Mouse (Mus musculus): ENCODE measurements around the gene Irgm1. TPM values are rescaled to one million over a fixed set of nuclear protein-coding genes. Genes with fewer than 3 reads are reported as not detected.
"Not testable (repeated sequence)": the region's sequence is repeated elsewhere in the genome, so short reads cannot be mapped to it uniquely, and the experiment has no call there.

The Irgm1 gene
- total RNA-seq, 2 experiments from 2014 or later = 17.3 to 20.1 TPM

DNA sequence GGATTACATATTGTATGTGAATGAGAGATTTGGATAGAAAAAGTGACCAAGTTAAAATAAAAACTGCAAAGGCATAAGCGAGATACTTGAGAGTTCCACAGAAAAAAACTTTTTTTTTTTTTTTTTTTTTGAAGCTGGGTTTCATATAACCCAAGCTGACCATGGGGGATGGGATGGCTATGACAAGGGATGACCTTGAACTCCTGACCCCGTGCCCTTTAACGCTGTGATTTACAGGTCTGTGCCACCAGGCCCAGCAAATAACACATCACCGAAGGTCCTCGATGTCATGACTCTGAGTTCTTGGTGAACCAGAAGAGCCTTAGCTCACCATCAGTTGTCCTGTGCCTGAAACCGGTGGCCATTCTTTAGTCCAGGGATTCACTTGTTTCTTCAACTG lies 35.6 kb downstream of the Irgm1 start:
- DNase-seq (ENCODE audit: low spot score in 2 of 2) = no peak

DNA sequence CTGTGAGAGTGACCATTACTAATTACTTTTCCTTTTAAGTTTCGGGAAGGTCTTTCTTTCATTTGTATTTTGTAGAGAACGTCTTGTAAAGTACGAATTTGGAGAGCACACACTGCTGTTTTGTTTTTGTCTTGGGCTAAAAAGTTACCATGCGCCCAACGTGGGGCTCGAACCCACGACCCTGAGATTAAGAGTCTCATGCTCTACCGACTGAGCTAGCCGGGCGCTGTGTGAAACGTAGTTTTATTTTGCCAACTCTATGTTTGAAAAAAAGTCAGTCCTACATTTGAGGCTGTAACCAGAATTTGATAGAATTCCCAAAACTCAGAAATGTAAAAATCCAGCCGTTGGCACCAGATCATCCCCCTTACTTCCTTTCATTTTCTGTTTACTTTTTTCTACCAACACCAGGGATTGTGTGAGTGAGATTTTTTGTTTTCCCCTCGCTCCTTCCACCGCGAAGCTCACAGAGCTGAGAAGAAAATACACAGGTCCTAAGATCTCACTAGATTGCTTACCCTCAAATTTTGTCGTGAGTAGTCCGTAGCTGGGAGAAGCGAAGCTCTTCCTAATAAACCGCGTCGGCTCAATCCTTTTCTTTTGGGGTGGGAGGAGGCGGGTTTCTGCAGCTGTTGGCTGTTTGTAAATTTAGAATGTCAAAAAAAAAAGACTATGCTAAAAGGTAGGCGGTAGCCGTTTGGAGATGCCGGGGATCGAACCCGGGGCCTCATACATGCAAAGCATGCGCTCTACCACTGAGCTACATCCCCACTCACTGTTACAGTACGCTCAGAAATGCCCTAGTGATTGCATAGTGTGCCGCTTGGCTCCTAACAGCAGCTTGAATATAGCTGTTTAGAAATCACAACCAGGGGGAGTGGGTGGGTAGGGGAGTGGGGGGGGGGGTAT lies 37.5 kb downstream of the Irgm1 start:
- DNase-seq (ENCODE audit: low spot score in 2 of 2) = peak; percentile 76 to 77

DNA sequence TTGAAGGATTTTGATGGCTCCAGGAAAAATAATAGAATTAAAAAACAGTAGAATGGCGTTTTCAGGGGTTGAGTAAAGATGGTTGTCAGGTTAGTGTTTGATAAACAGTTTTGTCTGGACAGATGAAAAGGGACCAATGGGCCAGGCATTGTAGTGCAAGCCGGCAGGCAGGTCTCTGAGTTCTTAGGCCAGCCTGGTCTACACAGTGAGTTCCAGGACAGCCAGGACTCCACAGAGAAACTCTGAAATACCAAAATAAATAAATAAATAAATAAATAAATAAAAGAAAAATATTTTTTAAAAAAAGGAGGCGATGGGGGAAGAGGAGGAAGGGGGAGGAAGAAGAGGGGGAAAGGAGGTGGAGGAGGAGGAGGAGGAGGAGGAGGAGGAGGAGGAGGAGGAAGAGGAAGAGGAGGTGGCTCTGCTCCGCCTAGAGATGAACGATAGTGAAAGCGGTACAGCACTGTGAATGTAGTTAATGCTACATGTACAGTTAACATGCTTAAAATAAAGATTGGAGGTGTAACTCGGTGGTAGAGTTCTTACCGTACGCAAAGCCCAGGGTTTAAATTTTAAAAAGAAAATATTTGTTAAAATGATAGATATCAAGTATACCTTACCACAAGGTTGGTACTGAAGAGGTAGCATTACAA lies 38.3 kb downstream of the Irgm1 start:
- DNase-seq (ENCODE audit: low spot score in 2 of 2) = no peak

DNA sequence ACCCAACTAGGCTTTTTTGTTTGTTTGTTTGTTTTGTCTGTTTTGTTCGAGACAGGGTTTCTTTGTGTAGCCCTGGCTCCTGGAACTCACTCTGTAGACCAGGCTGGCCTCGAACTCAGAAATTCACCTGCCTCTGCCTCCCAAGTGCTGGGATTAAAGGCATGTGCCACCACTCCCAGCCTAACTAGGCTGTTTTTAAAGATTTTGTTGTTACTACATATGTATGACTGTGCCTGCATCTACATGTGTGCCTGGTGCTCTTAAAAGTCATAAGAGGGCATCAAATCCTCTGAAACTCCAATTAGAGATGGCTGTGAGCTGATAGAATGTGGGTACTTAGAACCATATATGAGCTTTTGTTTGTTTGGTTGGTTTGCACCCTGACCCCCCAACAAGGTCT lies 40.2 kb downstream of the Irgm1 start:
- no peak for DNase-seq (ENCODE audit: low spot score in 2 of 2)

DNA sequence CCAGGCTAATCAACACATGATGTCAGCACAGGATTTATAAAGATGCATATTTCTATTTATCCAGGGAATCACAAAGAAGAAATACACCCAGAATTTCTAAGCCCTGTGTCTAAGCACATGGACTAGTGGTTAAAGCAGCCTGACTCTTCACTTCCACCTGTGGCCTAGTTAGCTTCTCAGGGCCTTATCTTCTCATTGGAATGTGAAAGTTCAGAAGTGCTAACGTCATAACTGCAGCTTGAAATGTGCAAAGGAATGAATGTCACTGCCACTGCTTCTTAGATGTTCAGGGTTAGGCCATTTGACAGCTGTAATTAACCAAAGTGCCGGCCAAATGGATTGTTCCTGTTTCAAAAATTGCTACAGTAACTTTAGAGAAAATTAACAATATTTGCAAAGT lies 41.2 kb downstream of the Irgm1 start:
- DNase-seq (ENCODE audit: low spot score in 2 of 2) = no peak

DNA sequence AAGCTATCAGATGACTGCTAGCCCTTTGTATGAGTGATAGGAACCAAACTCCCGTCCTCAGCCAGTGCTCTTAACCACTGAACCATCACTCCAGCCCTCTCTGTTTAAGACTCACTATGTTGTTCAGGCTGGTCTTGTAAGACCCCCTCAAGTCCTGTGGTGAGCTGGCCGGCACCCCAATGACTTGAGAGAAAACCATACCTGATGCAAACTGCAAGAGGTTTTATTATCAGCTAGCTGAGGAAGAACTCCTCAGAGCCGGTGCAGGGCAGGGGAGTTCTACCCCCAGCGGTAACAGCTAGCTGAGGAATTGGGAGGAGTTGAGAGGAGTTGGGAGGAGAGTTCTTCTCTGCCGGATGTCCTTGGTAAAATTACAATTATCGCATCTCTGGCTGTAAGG lies 43.6 kb downstream of the Irgm1 start:
- DNase-seq (ENCODE audit: low spot score in 2 of 2) = no peak

- no peak for DNase-seq (ENCODE audit: low spot score in 2 of 2)
These were observed 44.8 kb downstream of the Irgm1 start for GRCm38 (mm10) chr11:48826752-48827096.

DNA sequence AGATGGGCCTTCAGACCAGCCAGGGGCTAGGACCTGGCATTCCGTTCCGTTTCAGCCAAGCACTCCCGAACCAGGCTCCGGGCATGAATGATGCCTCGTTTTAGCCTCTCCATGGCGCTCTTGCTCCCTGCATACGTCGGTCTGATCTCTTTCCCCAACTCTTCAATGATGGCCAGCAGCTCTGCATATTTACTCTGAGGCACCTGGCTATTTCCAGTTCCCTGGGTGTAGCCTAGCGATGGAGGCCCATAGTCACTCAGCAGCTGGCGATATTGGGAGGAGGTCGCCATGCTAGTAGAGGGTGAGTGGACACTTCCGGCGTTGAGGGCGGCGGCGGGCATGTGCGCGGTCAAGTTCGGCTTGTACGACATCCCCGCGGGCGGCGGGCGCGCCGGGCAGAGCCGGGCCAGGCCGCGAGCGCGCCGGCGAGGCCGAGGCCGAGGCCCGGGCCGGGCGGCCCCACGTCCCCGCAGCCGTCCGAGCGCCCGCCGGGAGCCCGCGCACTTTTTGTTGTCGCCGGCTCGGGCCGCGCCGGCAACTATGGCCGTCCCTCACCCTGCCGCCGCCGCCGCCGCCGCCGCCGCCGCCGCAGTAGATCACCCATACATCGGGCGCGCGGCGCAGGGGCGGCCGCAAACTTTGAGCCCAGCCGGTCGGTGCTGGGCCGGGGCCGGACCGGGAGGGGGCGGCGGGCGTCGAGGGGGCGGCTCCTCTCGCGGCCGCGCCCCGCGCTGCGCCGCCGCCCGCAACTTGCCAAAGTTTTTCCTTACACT lies 45.3 kb downstream of the Irgm1 start, which contains the start of the genes Trim7 and Gm12184:
TSS of gene Trim7 (plus strand) at position 162 of the 773 bp plus-strand sequence.
TSS of gene Gm12184 (minus strand) at position 677 of the 773 bp plus-strand sequence.
- not testable (repeated sequence) for DNase-seq (ENCODE audit: low spot score in 2 of 2)

- no peak for DNase-seq (ENCODE audit: low spot score in 2 of 2)
These were observed 47.1 kb downstream of the Irgm1 start for GRCm38 (mm10) chr11:48824311-48824830.

DNA sequence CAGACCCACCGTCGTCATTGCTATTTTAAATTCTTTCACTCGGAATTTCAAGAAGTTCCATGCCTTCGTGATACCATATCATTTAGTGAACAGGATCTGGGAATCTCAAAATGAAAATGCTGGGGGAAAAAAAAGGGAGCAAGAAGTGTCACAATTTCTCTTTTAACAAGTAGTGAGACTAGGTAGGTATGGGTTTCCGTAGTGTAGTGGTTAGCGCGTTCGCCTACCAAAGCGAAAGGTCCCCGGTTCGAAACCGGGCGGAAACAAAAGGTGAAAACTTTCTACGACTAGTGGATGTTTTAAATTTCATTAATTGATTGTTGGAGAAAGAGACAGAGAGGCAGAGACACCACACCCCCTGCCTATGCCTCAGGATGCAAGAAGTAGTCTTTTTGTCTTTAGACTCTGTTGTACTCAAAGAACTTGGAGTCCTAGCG lies 47.9 kb downstream of the Irgm1 start:
- DNase-seq (ENCODE audit: low spot score in 2 of 2) = no peak

- no peak for DNase-seq (ENCODE audit: low spot score in 2 of 2)
These were observed 48.5 kb downstream of the Irgm1 start for GRCm38 (mm10) chr11:48822768-48823512.

DNA sequence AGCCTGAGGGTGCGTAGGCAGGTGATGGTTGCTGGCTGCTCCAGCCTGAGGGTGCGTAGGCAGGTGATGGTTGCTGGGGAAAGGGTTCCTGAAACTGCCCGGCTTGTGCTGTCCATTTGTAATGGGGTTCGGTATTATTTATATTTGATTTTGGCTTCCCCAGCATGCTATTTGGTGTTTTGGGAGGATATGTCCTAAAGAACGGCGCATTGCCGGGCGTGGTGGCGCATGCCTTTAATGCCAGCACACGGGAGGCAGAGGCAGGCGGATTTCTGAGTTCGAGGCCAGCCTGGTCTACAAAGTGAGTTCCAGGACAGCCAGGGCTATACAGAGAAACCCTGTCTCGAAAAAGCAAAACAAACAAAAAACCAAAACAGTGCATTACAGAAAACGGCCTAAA lies 50.2 kb downstream of the Irgm1 start:
- not testable (repeated sequence) for DNase-seq (ENCODE audit: low spot score in 2 of 2)

GRCm38 (mm10) chr11:48820308-48820674 lies 51.2 kb downstream of the Irgm1 start:
- no peak for DNase-seq (ENCODE audit: low spot score in 2 of 2)

DNA sequence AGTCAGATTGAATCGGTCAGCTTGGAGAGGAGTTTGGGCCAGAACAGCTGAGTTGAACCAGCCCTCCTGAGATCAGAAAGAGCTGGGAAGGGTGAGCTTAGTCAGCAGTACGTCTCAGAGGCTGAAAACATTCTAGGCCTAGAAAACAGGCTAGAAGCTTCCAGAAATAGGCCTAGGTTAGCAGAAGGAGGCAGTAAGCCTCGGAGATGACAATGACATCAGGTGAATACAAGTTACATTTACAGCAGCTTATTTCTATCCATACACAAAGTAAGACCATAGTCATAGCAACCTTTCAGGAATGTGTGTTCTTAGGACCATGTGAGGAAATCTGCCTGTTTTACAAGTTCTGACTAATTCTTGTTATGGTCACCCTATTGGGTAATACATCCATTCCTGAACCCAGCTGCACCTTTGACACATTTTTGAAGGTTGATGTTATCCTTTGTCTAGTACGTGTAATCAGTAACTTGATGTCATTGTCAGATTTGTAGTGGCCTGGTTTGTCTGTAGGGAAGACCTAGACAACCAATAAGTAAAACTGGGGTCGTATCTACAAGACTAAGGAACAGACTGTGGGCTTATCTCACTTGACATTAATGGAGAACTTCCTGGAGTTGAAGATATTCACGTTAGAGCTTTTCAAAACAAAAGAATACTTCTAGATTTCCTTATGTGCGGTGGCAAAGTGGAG lies 51.7 kb downstream of the Irgm1 start:
- DNase-seq (ENCODE audit: low spot score in 2 of 2) = no peak

DNA sequence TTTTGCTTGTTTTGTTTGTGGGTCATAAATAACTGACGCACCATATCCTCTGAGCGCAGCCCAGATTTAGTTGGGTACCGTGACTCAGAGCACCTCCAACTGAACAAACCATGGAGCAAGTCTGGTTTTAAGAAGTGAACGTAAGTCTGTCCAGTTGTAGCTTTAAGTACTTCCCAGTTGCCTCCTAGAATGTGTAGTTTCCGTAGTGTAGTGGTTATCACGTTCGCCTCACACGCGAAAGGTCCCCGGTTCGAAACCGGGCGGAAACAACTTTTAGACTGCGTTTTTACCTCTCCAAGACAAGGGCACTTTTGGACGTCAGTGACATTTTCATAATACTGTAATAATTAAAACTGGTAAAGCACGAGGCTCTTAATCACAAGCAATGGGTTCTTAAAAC lies 53.1 kb downstream of the Irgm1 start:
- DNase-seq (ENCODE audit: low spot score in 2 of 2) = peak in 1 of 2 experiments; percentile 38

GRCm38 (mm10) chr11:48817794-48818193 lies 53.7 kb downstream of the Irgm1 start:
- DNase-seq (ENCODE audit: low spot score in 2 of 2) = no peak

DNA sequence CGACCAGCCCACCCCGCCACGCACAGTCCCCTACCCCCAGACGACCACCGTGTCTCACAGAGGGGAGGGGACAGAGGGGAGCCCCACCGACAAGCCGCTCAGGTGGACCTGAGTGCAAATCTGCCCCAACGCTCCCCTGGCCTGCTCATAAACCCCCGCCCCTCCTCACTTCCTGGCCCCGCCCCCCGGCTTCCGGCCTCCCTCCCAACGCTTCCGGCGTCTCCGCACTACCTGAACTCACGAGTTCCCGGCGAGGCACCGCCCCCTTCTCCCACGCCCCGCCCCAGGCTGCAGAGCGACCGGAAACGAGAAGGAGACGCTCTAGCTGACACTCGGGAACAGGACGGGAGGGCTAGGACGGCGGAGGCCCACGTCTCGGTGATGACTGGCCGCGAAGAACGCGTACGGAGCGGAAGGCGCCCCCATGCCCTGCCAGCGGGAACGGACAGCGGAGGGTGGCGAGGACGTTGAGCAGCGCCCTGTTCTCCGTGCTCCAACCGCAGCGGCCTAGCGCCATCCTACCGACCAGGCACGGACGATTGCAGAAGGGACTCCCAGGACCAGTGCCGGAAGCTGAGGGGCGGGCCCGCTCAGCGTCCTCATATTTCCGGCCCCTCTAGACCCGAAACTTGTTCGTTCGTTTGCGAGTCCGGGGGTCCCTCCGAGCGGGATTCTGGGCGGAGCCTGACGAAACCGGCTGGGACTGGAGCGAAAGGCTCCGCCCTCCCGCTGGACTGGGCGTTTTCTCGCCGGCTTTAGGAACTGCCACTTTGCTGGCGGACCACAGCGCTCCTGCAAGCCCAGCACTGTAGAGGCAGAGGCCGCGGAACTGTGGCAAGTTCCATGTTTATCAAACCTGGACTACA lies 54.5 kb downstream of the Irgm1 start, which contains the start of gene Trim41:
TSS of gene Trim41 (minus strand) at position 554 of the 866 bp plus-strand sequence.
- DNase-seq (ENCODE audit: low spot score in 2 of 2) = peak; percentile 98 to 99

DNA sequence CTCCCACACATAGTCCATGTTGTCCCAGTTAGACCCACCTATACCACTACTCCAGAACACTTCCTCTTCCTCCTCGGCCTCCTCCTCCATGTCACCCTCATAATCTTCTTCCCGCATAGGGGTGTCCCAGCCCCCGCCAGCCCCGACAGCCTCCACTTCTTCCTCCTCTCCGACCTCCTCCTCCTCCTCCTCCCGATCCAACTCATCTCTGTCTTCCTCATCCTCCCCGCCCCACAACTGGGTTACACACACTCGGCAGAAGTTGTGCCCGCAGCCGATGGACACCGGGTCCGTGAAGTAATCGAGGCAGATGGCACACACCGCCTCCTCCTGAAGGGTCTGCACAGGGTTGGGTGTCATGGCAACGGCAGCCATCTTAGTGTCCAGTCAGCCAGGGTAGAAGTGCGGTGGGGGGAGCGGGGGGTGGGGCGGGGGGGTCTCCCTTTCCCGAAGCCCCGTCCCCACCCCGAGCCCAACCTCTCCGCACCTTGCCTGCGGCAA lies 55.2 kb downstream of the Irgm1 start:
- DNase-seq (ENCODE audit: low spot score in 2 of 2) = peak in 1 of 2 experiments; percentile 34

DNA sequence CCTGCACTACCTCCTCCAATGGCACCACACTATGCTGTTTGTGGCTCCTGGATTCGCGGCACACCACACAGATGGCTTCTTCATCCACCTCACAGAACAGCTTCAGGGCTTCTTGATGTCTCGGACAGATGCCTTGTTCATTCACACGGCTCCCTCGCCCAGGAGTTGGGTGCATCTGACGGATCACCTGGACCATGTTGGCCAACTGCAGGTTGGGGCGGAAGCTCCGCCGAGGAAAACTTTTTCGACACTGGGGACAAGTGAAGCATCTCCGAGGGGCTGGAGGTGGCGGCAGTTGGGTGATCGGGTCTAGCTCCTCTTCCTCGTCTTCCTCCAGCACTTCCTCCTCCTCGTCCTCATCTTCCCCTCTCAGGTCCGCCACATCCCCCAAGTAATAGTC lies 55.6 kb downstream of the Irgm1 start:
- DNase-seq (ENCODE audit: low spot score in 2 of 2) = no peak

Measured in adrenal gland, postnatal 4 days (tissue).